Mouse (Mus musculus): ENCODE measurements around the gene Srsf4. TPM values are rescaled to one million over a fixed set of nuclear protein-coding genes. Genes with fewer than 3 reads are reported as not detected.

Gene Srsf4
- total and polyA plus RNA-seq, 2 experiments from 2014 or later = 49.4 to 99.7 TPM

DNA sequence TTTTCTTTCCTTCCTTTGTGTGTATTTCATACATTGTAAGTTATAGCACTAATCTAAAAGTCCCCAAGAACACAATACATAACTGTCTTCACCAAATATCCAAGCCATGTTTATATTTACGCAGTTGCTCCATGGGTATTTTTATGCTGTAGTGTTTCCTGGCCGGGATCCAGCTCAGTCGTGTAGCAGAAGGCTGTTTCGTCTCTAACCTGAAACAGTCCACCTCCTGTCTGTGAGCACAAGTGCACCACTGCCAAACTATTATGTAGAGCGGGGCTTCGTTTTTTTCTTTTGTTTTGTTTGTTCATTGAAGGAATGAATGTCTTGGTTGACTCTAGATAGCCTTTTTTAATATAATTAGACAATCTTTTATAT, 25.8 kb downstream of the Srsf4 start:
- no peak overlapping the region for H3K4me2 ChIP-seq (ENCODE audit: low read depth)
- H3K4me1 ChIP-seq (ENCODE audit: insufficient read depth) = no peaks in the 10 kb centered on the region
- 66% methylated on average over 6 of the region's 6 CpGs for WGBS
- H3K36me3 ChIP-seq (ENCODE audit: insufficient read depth) = peaks cover 66% of the 10 kb centered on the region
- DNase-seq (no peak), ATAC-seq (no peak)
- no peak for TF ChIP-seq CTCF (IDR thresholded peaks at IDR 0.05; ENCODE audit: low read depth)
- no peaks in the 10 kb centered on the region for H3K9me3 ChIP-seq (ENCODE audit: low read length)
- H3K27me3 ChIP-seq (ENCODE audit: insufficient read depth, low read length) = no peaks in the 10 kb centered on the region
- H3K4me3 ChIP-seq (ENCODE audit: low read depth, low read length) = no peak overlapping the region
- no peak overlapping the region for H3K27ac ChIP-seq (ENCODE audit: low read depth, low read length)
- H3K9ac ChIP-seq = no peak overlapping the region

DNA sequence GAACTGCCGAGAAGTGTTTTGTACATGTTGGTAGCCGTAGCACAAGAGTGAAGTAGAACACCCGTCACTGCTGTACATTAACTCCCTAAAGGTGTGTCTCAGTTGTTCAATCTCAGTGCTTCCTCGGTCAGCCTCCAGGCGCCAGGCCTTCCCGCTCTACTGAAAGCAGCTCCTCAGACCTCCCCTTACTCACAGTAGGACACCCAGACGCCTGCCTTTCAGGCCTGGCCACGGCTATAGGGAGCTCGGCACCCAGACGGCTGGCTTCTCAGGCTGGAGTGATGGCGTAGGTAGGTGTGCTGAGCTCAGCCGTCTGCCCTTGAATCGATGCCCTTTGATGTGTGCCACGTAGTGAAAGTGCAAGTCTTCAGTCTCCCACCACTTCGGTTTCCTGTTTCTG, 27.7 kb downstream of the Srsf4 start:
- Histone ChIP-seq H3K9ac (no peak overlapping the region), H3K36me3 (ENCODE audit: insufficient read depth) (peaks cover 58% of the 10 kb centered on the region), H3K27me3 (ENCODE audit: insufficient read depth, low read length) (no peaks in the 10 kb centered on the region), H3K4me3 (ENCODE audit: low read depth, low read length) (no peak overlapping the region), H3K27ac (ENCODE audit: low read depth, low read length) (no peak overlapping the region), H3K4me1 (ENCODE audit: insufficient read depth) (no peaks in the 10 kb centered on the region), H3K9me3 (ENCODE audit: low read length) (no peaks in the 10 kb centered on the region), H3K4me2 (ENCODE audit: low read depth) (no peak overlapping the region)
- no peak for TF ChIP-seq CTCF (IDR thresholded peaks at IDR 0.05; ENCODE audit: low read depth)
- no peak for DNase-seq
- 93% methylated on average over 15 of the region's 15 CpGs for WGBS
- no peak for ATAC-seq

DNA sequence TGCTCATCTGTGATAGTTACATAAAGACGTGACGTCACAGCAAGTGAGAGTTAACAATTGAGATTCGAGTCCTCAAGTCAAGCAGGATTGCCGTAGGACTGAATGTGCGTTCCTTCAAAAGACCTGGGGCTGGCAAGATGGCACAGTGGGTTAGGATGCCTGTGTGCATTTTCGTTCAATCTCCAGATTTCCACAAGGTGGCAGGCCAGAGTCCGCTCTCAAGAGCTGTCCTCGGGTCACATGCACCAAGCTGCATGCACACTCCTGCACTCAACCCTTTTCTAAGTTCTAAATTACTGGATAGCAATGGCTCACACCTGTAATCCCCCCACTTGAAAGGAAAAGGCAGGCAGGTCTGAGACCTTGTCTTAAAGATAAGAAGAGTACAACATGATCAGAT, 31.1 kb downstream of the Srsf4 start:
- Histone ChIP-seq H3K27ac (ENCODE audit: low read depth, low read length) (no peak overlapping the region), H3K9me3 (ENCODE audit: low read length) (no peaks in the 10 kb centered on the region), H3K9ac (no peak overlapping the region), H3K4me1 (ENCODE audit: insufficient read depth) (no peaks in the 10 kb centered on the region), H3K4me2 (ENCODE audit: low read depth) (no peak overlapping the region), H3K36me3 (ENCODE audit: insufficient read depth) (peaks cover 34% of the 10 kb centered on the region), H3K27me3 (ENCODE audit: insufficient read depth, low read length) (no peaks in the 10 kb centered on the region), H3K4me3 (ENCODE audit: low read depth, low read length) (no peak overlapping the region)
- 47% methylated on average over 8 of the region's 8 CpGs for WGBS
- DNase-seq (peak; percentile 58), ATAC-seq (peak; percentile 75)
- peak; percentile 76 for TF ChIP-seq CTCF (IDR thresholded peaks at IDR 0.05; ENCODE audit: low read depth)

DNA sequence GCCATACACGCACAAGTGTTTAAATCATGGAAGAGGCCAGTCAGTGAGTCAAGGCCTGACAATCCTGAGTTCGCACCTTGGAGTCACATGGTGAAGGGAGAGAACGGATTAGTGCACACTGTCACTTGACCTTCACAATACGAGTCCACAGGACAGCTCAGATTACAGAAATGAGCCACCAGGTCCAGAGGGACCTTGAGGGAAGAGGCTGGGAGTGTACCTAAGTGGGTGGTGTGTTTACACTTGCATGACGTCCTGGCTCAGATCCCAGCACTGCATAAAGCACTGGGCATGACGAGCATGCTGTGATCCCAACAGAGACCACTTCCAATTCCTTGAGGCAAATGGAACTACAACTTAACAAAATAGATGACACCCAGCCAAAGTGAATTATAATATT, 33.0 kb downstream of the Srsf4 start:
- H3K27me3 ChIP-seq (ENCODE audit: insufficient read depth, low read length) = no peaks in the 10 kb centered on the region
- WGBS = 64% methylated on average over 6 of the region's 6 CpGs
- no peak overlapping the region for H3K4me3 ChIP-seq (ENCODE audit: low read depth, low read length)
- ATAC-seq (no peak), DNase-seq (no peak)
- H3K4me2 ChIP-seq (ENCODE audit: low read depth) = no peak overlapping the region
- no peaks in the 10 kb centered on the region for H3K9me3 ChIP-seq (ENCODE audit: low read length)
- peaks cover 14% of the 10 kb centered on the region for H3K36me3 ChIP-seq (ENCODE audit: insufficient read depth)
- H3K27ac ChIP-seq (ENCODE audit: low read depth, low read length) = no peak overlapping the region
- H3K9ac ChIP-seq = no peak overlapping the region
- no peak for TF ChIP-seq CTCF (IDR thresholded peaks at IDR 0.05; ENCODE audit: low read depth)
- no peaks in the 10 kb centered on the region for H3K4me1 ChIP-seq (ENCODE audit: insufficient read depth)

DNA sequence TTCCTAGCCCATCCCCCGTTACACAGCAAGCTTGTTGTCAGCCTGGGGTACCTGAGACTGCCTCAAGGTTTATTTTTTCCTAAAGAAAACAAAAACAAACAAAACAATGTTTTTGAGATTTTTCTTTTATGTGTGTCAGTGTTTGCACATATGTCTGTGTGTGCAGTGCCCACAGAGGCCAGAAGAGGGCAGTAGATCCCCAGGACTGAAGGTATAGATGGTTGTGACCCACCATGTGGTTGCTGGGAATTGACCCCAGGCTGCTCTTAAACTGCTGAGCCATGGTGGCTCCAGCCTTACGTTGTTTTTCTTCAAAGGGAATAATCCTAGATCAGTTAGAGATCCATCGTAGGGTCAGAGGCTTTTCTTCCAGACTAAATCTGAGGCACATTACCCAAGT, 34.5 kb downstream of the Srsf4 start:
- Histone ChIP-seq H3K27me3 (ENCODE audit: insufficient read depth, low read length) (peaks cover 7% of the 10 kb centered on the region), H3K9me3 (ENCODE audit: low read length) (no peaks in the 10 kb centered on the region), H3K27ac (ENCODE audit: low read depth, low read length) (no peak overlapping the region), H3K4me2 (ENCODE audit: low read depth) (no peak overlapping the region), H3K4me1 (ENCODE audit: insufficient read depth) (no peaks in the 10 kb centered on the region), H3K9ac (no peak overlapping the region), H3K4me3 (ENCODE audit: low read depth, low read length) (no peak overlapping the region), H3K36me3 (ENCODE audit: insufficient read depth) (peaks cover 5% of the 10 kb centered on the region; the same call in 1 of the 2 replicates)
- no peak for DNase-seq
- peak; percentile 41 for TF ChIP-seq CTCF (IDR thresholded peaks at IDR 0.05; ENCODE audit: low read depth)
- ATAC-seq = no peak
- WGBS = 91% methylated on average over 3 of the region's 3 CpGs

DNA sequence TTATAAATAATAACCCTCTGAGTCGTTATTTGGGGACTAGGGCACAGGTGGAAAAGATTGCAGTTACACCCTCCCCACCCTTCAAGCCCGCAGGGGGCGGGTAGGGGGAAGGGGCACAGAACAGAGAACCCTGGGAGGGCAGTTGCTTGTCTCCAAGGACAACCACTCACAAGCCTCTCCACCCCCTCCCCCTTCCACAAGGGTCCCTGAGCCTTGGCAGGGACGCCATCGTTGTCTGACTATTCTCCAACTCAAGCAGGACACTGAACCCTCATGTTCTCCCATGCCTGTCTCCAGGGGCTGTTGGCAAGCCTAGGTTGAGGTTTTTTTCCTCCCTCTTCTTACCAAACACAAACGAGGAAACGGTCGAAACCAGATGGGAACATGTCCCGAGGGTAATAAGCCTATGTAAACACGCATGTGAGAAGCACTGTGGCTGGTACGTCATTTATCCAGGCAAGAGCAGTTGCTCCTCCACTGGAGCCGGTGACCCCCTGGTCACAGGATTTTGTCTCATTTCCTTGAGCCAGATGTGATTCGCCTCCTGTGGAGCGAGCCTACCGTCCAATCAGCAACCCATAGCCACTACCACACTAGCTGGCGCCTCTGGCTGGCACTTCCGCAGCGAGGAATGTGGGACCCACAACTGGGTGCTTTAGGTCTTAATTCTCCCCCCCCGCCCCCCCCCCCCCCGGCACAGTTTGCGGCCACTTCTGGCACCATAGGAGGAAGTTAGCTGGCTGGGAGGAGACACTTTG, 37.0 kb downstream of the Srsf4 start:
- 0 out of 2 replicates have a peak overlapping the region, but pooled peaks have one; percentile 8 for H3K4me2 ChIP-seq (ENCODE audit: low read depth)
- ATAC-seq (no peak), DNase-seq (no peak)
- TF ChIP-seq CTCF (IDR thresholded peaks at IDR 0.05; ENCODE audit: low read depth) = no peak
- H3K4me1 ChIP-seq (ENCODE audit: insufficient read depth) = no peaks in the 10 kb centered on the region
- H3K4me3 ChIP-seq (ENCODE audit: low read depth, low read length) = no peak overlapping the region
- H3K9me3 ChIP-seq (ENCODE audit: low read length) = no peaks in the 10 kb centered on the region
- H3K36me3 ChIP-seq (ENCODE audit: insufficient read depth) = no peaks in the 10 kb centered on the region
- no peak overlapping the region for H3K9ac ChIP-seq
- peaks cover 26% of the 10 kb centered on the region for H3K27me3 ChIP-seq (ENCODE audit: insufficient read depth, low read length)
- 23% methylated on average over 18 of the region's 21 CpGs for WGBS
- no peak overlapping the region for H3K27ac ChIP-seq (ENCODE audit: low read depth, low read length)

DNA sequence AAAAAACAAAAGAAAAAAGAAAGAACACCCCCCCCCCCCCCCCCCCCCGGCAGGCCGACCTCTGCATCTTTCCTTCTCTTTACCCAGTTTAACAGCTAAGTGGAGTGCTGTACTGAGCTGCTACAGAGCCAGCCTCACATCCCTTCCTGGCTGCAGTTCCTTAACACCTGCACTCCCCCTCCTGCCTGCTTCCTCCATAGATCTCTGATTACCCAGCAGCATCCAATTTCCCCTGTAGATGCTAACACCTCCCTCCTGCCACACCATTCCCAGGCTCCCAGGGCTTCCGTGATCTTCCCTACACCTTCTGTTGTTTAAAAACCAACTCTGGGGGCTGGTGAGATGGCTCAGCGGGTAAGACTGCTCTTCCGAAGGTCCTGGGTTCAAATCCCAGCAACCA, 38.1 kb downstream of the Srsf4 start:
- Histone ChIP-seq H3K4me2 (ENCODE audit: low read depth) (no peak overlapping the region), H3K4me3 (ENCODE audit: low read depth, low read length) (no peak overlapping the region), H3K27ac (ENCODE audit: low read depth, low read length) (no peak overlapping the region), H3K27me3 (ENCODE audit: insufficient read depth, low read length) (peaks cover 36% of the 10 kb centered on the region), H3K4me1 (ENCODE audit: insufficient read depth) (no peaks in the 10 kb centered on the region), H3K36me3 (ENCODE audit: insufficient read depth) (no peaks in the 10 kb centered on the region), H3K9ac (no peak overlapping the region), H3K9me3 (ENCODE audit: low read length) (no peaks in the 10 kb centered on the region)
- no peak for DNase-seq
- 61% methylated on average over 3 of the region's 5 CpGs for WGBS
- TF ChIP-seq CTCF (IDR thresholded peaks at IDR 0.05; ENCODE audit: low read depth) = no peak
- no peak for ATAC-seq
